11 mouse cellular contexts compared by ENCODE assay signal in the genomic region with DNA sequence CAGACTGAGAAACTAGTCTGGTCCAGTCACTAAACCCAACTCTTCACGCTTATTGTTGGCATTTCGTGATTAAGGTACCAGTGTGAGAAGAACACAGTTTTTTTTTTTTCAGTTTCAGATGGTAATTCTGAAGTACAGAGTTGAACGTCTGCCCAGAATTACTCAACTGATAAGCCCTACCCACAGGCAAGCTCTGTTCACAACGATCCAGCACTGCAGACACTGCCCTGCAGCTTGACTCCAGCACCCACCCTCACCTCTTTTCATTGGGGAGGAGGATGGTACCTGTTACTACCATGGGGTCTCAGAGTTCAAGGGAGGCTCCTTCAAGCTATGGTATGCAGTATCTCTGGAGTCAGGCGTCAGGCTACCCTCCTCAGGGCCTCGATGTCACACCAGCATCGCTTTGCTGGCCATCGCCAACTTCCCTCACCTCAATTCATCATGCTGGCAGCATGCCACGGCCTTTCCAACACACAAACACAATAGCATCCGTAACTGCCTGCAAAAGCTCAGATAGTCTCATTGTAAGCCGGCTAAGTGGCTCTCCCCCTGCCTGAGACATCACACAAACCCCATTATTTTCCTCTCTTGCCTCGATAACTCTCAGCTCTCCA.
DNase-seq lines count a peak whose midpoint lies in the region; ATAC-seq lines count a peak whose summit lies in the region.
"Had no signal": no experiment of that assay in that cellular context is flagged by ENCODE, and none has a peak within 500 bp of the region (broad histone marks: within the 10 kb centered on the region; RNA-seq: fewer than 3 reads in every experiment).

No protein-coding gene starts in this region.

- no peak overlapping the region for H3K4me3 ChIP-seq in heart, embryonic 16.5 days (ENCODE audit: low read length)
- no peak overlapping the region for H3K4me3 ChIP-seq in neural tube, embryonic 14.5 days (ENCODE audit: low read depth, low read length)
- H3K4me3 ChIP-seq in neural tube, embryonic 15.5 days (replicated peaks) = no peak overlapping the region
- H3K4me3 ChIP-seq in midbrain, embryonic 14.5 days (replicated peaks; ENCODE audit: low read depth, low read length) = no peak overlapping the region
- H3K4me3 ChIP-seq: limb, embryonic 10.5 days; lung, embryonic 15.5 days had no signal

- no peaks in the 10 kb centered on the region for H3K9me3 ChIP-seq in heart, embryonic 16.5 days (replicated peaks; ENCODE audit: control insufficient read depth, low read length)
- H3K9me3 ChIP-seq in neural tube, embryonic 14.5 days (ENCODE audit: control insufficient read depth, low read length) = no peaks in the 10 kb centered on the region
- H3K9me3 ChIP-seq in neural tube, embryonic 15.5 days (replicated peaks) = no peaks in the 10 kb centered on the region
- no peaks in the 10 kb centered on the region for H3K9me3 ChIP-seq in midbrain, embryonic 14.5 days (ENCODE audit: control insufficient read depth, low read length)
- H3K9me3 ChIP-seq: limb, embryonic 10.5 days; lung, embryonic 15.5 days had no signal

- 15% methylated on average over 12 of the region's 12 CpGs for WGBS in heart, embryonic 16.5 days
- WGBS in neural tube, embryonic 14.5 days = 37% methylated on average over 12 of the region's 12 CpGs
- WGBS in neural tube, embryonic 15.5 days = 37% methylated on average over 12 of the region's 12 CpGs
- 47% methylated on average over 12 of the region's 12 CpGs for WGBS in midbrain, embryonic 14.5 days

- H3K27ac ChIP-seq in heart, embryonic 16.5 days (ENCODE audit: low read length) = no peak overlapping the region
- peak overlapping the region; percentile 4; the same call in 1 of the 2 replicates for H3K27ac ChIP-seq in neural tube, embryonic 14.5 days (ENCODE audit: low read depth, low read length)
- H3K27ac ChIP-seq in neural tube, embryonic 15.5 days (replicated peaks) = no peak overlapping the region
- H3K27ac ChIP-seq in midbrain, embryonic 14.5 days (replicated peaks; ENCODE audit: low read depth, low read length) = peak overlapping the region; percentile 43; the same call in 1 of the 2 replicates
- H3K27ac ChIP-seq: limb, embryonic 10.5 days; lung, embryonic 15.5 days had no signal

- H3K4me1 ChIP-seq in heart, embryonic 16.5 days (ENCODE audit: control insufficient read depth, insufficient read depth, low read length) = peaks cover 5% of the 10 kb centered on the region
- no peaks in the 10 kb centered on the region for H3K4me1 ChIP-seq in neural tube, embryonic 14.5 days (ENCODE audit: control insufficient read depth, insufficient read depth, low read length)
- peaks cover 2% of the 10 kb centered on the region; the same call in 1 of the 2 replicates for H3K4me1 ChIP-seq in neural tube, embryonic 15.5 days
- H3K4me1 ChIP-seq in midbrain, embryonic 14.5 days (ENCODE audit: control insufficient read depth, insufficient read depth, low read length) = peaks cover 12% of the 10 kb centered on the region; the same call in 1 of the 2 replicates
- H3K4me1 ChIP-seq: limb, embryonic 10.5 days had no signal

- no peaks in the 10 kb centered on the region for H3K36me3 ChIP-seq in heart, embryonic 16.5 days (ENCODE audit: control insufficient read depth, insufficient read depth)
- no peaks in the 10 kb centered on the region; the same call in 1 of the 2 replicates for H3K36me3 ChIP-seq in neural tube, embryonic 14.5 days (ENCODE audit: control insufficient read depth, insufficient read depth, low read length)
- peaks cover 7% of the 10 kb centered on the region; the same call in 1 of the 2 replicates for H3K36me3 ChIP-seq in neural tube, embryonic 15.5 days
- H3K36me3 ChIP-seq in midbrain, embryonic 14.5 days (ENCODE audit: control insufficient read depth, insufficient read depth, low read length) = peaks cover 30% of the 10 kb centered on the region
- H3K36me3 ChIP-seq: G1E; limb, embryonic 10.5 days; lung, embryonic 15.5 days had no signal

- ATAC-seq in heart, embryonic 16.5 days (replicated peaks; ENCODE audit: extremely low read depth, insufficient read depth, low FRiP score) = no peak; the same call in 1 of the 2 replicates
- ATAC-seq in neural tube, embryonic 14.5 days (ENCODE audit: low read depth) = no peak
- ATAC-seq in neural tube, embryonic 15.5 days (ENCODE audit: low FRiP score) = no peak
- no peak; the same call in 1 of the 2 replicates for ATAC-seq in midbrain, embryonic 14.5 days (ENCODE audit: low FRiP score, low TSS enrichment)

- DNase-seq in adrenal gland, adult 2 months = peak; percentile 9
- DNase-seq in adrenal gland, adult 8-10 months = no peak
- DNase-seq in heart, adult 8-10 months (ENCODE audit: low spot score) = no peak
- peak; percentile 65 for DNase-seq in midbrain, embryonic 14.5 days
- DNase-seq in spleen, adult 18-20 months = no peak

- no peaks in the 10 kb centered on the region for H3K27me3 ChIP-seq in heart, embryonic 16.5 days (ENCODE audit: control insufficient read depth, insufficient read depth, low read length)
- no peaks in the 10 kb centered on the region for H3K27me3 ChIP-seq in neural tube, embryonic 14.5 days (ENCODE audit: control insufficient read depth, insufficient read depth, low read length)
- H3K27me3 ChIP-seq in neural tube, embryonic 15.5 days (replicated peaks) = no peaks in the 10 kb centered on the region
- no peaks in the 10 kb centered on the region for H3K27me3 ChIP-seq in midbrain, embryonic 14.5 days (ENCODE audit: control insufficient read depth, insufficient read depth, low read length)

- H3K4me2 ChIP-seq in heart, embryonic 16.5 days (ENCODE audit: low read depth, low read length) = peak overlapping the region; percentile 29; the same call in 1 of the 2 replicates
- no peak overlapping the region for H3K4me2 ChIP-seq in neural tube, embryonic 14.5 days (ENCODE audit: low read depth, low read length)
- H3K4me2 ChIP-seq in neural tube, embryonic 15.5 days = no peak overlapping the region
- H3K4me2 ChIP-seq in midbrain, embryonic 14.5 days (ENCODE audit: low read length) = no peak overlapping the region
- H3K4me2 ChIP-seq: lung, embryonic 15.5 days had no signal

- H3K9ac ChIP-seq in heart, embryonic 16.5 days (ENCODE audit: low read length) = no peak overlapping the region
- no peak overlapping the region for H3K9ac ChIP-seq in neural tube, embryonic 14.5 days (replicated peaks; ENCODE audit: low read depth, low read length)
- H3K9ac ChIP-seq in neural tube, embryonic 15.5 days (replicated peaks) = no peak overlapping the region
- no peak overlapping the region for H3K9ac ChIP-seq in midbrain, embryonic 14.5 days (replicated peaks; ENCODE audit: low read length)
- H3K9ac ChIP-seq: lung, embryonic 15.5 days had no signal

Comparison
In these comparisons a context has a peak if more than half of its experiments do, and no peak if none do; other contexts are left out.
1. DNase-seq: peak in adrenal gland, adult 2 months (single experiment) and midbrain, embryonic 14.5 days (single experiment); none in adrenal gland, adult 8-10 months (single experiment), heart, adult 8-10 months (single experiment) and spleen, adult 18-20 months (0 of 2).
2. H3K27ac ChIP-seq: peak in neural tube, embryonic 14.5 days (single experiment) and midbrain, embryonic 14.5 days (single experiment); none in heart, embryonic 16.5 days (single experiment) and neural tube, embryonic 15.5 days (single experiment).